Mouse (Mus musculus): ENCODE data around the gene Cnga4. TPM values are rescaled to one million over a fixed set of nuclear protein-coding genes. Genes with fewer than 3 reads are reported as not detected.
"Not testable (repeated sequence)": the region's sequence is repeated elsewhere in the genome, so short reads cannot be mapped to it uniquely, and the experiment has no call there.

Gene Cnga4
- 0.05 TPM in 1 of 2 replicates, not detected in the other for polyA plus RNA-seq (2015; fragmentation: Nextera tagmentation; extraction: Ambion mirVana)

DNA sequence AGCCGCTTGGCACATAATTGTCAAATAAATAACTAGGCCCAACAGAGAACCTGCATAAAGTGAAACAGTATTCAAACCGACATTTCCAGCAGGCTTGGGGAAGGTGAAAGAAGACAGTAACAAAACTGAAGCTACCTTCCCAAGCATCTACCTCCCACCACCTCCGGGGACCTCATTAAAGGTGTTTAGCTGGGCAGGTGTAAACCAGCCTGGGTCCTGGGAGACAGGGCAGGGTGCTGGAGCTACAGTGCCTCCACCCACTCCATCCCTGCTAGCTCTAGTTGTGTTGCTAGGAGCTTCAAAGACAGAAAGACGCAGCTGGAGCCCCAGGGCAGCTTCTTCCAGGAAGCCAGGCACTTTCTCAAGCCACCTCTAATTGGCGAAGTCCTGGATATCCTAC, at the start of gene Cnga4:
Cnga4 (plus strand) TSS at position 301 of the 400 bp plus-strand sequence.
- no peak for ATAC-seq (ENCODE audit: insufficient number of reproducible peaks, low FRiP score, low TSS enrichment, low read depth)
- no peaks in the 10 kb centered on the region for H3K36me3 ChIP-seq
- 53% methylated on average over 5 of the region's 5 CpGs for WGBS
- H3K4me2 ChIP-seq = no peak within 1 kb of the TSS
- no peak within 1 kb of the TSS for H3K4me3 ChIP-seq
- no peaks in the 10 kb centered on the region for H3K9me3 ChIP-seq
- no peak within 1 kb of the TSS for H3K27ac ChIP-seq
- no peaks in the 10 kb centered on the region for H3K27me3 ChIP-seq
- H3K4me1 ChIP-seq = peaks cover 1% of the 10 kb centered on the region; the same call in 1 of the 2 replicates
- H3K9ac ChIP-seq = no peak within 1 kb of the TSS

DNA sequence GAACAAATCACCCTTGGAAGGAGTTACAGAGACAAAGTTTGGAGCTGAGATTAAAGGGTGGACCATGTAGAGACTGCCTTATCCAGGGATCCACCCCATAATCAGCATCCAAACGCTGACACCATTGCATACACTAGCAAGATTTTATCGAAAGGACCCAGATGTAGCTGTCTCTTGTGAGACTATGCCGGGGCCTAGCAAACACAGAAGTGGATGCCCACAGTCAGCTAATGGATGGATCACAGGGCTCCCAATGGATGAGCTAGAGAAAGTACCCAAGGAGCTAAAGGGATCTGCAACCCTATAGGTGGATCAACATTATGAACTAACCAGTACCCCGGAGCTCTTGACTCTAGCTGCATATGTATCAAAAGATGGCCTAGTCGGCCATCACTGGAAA, 48.3 kb upstream of the Cnga4 start:
- H3K9ac ChIP-seq; H3K9me3 ChIP-seq; ATAC-seq (ENCODE audit: insufficient number of reproducible peaks, low FRiP score, low TSS enrichment, low read depth); H3K27me3 ChIP-seq; H3K36me3 ChIP-seq; H3K27ac ChIP-seq; H3K4me3 ChIP-seq; H3K4me1 ChIP-seq; H3K4me2 ChIP-seq: not testable (repeated sequence)
- no CpG with 5 or more reads among the region's 5 CpGs for WGBS

DNA sequence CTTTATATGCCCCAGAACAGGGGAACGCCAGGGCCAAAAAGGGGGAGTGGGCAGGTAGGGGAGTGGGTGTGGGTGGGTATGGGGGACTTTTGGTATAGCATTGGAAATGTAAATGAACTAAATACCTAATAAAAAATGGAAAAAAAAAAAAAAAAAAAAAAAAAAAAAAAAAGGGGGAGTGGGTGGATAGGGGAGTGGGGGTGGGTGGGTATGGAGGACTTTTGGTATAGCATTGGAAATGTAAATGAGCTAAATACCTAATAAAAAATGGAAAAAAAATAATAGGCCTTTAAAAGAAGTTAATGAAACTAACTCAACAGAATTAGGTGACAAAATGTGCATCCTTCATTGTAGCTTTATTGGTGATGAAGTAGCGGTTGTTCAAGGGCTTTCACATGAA, 47.9 kb upstream of the Cnga4 start:
- 93% methylated on average over 1 of the region's 2 CpGs for WGBS
- H3K36me3 ChIP-seq; H3K4me1 ChIP-seq; H3K27me3 ChIP-seq; H3K9me3 ChIP-seq; H3K4me3 ChIP-seq; ATAC-seq (ENCODE audit: insufficient number of reproducible peaks, low FRiP score, low TSS enrichment, low read depth); H3K4me2 ChIP-seq; H3K27ac ChIP-seq; H3K9ac ChIP-seq: not testable (repeated sequence)

DNA sequence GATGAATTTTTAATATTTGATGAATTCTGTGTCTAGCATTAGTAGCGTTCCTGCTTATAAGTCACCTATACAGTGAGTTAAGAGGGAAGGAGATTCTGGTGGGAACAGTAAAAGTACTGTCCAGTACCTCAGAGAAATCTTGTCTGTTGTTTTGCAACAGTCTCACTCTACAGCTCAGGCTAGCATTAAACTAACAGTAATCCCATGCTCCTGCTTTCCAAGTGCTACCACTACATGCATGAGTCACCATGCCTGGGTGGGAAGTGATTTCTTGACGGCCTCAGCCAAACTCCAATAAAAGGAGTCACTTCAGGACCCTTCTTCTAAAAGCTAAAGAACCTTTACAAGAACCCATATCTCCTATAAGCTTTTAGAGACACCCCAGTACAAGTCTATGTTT, 42.7 kb upstream of the Cnga4 start:
- no peaks in the 10 kb centered on the region for H3K36me3 ChIP-seq
- H3K4me3 ChIP-seq = no peak overlapping the region
- no peak for ATAC-seq (ENCODE audit: insufficient number of reproducible peaks, low FRiP score, low TSS enrichment, low read depth)
- no peak overlapping the region for H3K27ac ChIP-seq
- H3K4me1 ChIP-seq = no peaks in the 10 kb centered on the region
- H3K27me3 ChIP-seq = no peaks in the 10 kb centered on the region
- 74% methylated on average over 2 of the region's 2 CpGs for WGBS
- no peak overlapping the region for H3K4me2 ChIP-seq
- H3K9me3 ChIP-seq = no peaks in the 10 kb centered on the region
- H3K9ac ChIP-seq = no peak overlapping the region

DNA sequence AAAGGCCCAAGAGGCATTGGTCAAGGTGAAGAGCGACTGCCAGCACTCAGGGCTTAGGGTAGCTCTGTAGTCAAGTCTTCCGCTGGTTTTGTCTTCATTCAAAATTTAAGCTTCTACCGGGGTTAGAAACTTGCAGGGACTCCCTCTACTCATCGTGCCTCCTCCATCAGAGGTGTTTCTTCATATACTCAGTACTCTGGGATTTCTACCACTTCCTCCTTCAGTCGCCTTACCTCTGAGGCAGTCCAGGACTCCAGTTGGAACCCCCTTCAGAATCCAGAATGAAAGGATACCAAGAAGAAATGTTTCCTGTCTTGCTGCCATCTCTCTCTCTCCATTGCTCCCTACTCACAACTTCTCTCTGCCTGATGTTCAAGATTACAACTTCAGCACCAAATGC, 37.1 kb upstream of the Cnga4 start:
- Histone ChIP-seq H3K27me3 (no peaks in the 10 kb centered on the region), H3K4me1 (no peaks in the 10 kb centered on the region), H3K9ac (no peak overlapping the region), H3K4me2 (no peak overlapping the region), H3K4me3 (no peak overlapping the region), H3K9me3 (no peaks in the 10 kb centered on the region), H3K27ac (no peak overlapping the region), H3K36me3 (no peaks in the 10 kb centered on the region)
- no peak for ATAC-seq (ENCODE audit: insufficient number of reproducible peaks, low FRiP score, low TSS enrichment, low read depth)
- 75% methylated on average over 5 of the region's 5 CpGs for WGBS

DNA sequence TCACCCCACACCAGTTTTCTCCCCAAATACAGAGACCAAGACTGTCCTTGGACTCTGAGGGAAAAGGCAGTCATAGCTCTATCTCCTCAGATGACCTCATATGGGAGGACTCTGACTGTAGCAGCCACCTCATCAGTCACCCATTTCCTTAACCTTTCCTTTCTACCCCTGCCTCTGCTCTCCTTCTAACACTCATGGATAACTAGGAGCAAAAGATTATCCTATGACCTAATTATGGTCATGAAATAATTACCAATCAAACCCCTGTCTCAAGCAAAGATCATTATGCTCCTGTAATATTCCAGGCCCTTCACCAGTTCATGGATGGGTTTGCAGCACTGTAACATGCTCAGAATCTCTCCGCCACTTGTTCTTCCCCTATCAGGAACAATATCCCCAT, 36.4 kb upstream of the Cnga4 start, which contains the start of gene Olfr692:
Olfr692 (plus strand) TSS at position 301 of the 400 bp plus-strand sequence.
- Histone ChIP-seq H3K27ac (no peak within 1 kb of the TSS), H3K4me2 (no peak within 1 kb of the TSS), H3K9me3 (no peaks in the 10 kb centered on the region), H3K36me3 (no peaks in the 10 kb centered on the region), H3K4me3 (no peak within 1 kb of the TSS), H3K9ac (no peak within 1 kb of the TSS), H3K4me1 (no peaks in the 10 kb centered on the region), H3K27me3 (no peaks in the 10 kb centered on the region)
- no peak for ATAC-seq (ENCODE audit: insufficient number of reproducible peaks, low FRiP score, low TSS enrichment, low read depth)
- whole genome bisulfite sequencing = 97% methylated on average over 1 of the region's 1 CpGs

DNA sequence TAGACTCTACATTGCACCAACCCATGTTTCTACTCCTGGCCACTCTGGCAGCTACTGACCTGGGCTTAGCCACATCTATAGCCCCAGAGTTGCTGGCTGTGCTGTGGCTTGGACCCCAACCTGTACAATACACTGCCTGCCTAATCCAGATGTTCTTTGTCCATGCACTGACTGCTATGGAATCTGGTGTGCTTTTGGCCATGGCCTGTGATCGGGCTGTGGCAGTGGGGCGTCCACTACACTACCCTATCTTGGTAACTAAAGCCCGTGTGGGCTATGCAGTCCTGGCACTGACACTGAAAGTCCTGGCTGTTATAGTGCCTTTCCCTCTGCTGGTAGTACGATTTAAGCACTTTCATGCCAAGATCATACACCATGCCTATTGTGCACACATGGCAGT, 35.8 kb upstream of the Cnga4 start:
- Histone ChIP-seq H3K4me1 (no peaks in the 10 kb centered on the region), H3K4me3 (no peak overlapping the region), H3K27ac (no peak overlapping the region), H3K9me3 (no peaks in the 10 kb centered on the region), H3K36me3 (peaks cover 2% of the 10 kb centered on the region; the same call in 1 of the 2 replicates), H3K4me2 (no peak overlapping the region), H3K9ac (no peak overlapping the region), H3K27me3 (no peaks in the 10 kb centered on the region)
- WGBS = 86% methylated on average over 4 of the region's 4 CpGs
- ATAC-seq (ENCODE audit: insufficient number of reproducible peaks, low FRiP score, low TSS enrichment, low read depth) = no peak

DNA sequence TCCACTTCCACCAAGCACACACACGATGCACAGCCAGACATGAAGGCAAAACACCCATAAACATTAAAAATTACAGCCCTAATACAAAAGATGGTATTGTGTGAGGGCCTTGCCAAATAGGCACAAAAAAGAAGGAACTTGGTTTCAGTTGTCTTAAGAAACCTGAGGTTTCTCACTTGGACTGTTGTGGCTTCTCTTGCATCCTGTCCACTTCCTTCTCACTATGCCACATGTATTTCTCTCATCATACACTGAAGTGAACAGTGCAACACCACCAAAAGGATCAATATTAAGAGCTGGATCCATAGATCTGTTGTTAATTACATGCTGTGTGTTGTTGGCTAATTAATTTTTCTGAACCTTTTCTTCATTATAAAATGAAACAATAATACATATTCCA, 31.5 kb upstream of the Cnga4 start:
- no peak overlapping the region for H3K4me3 ChIP-seq
- peaks cover 32% of the 10 kb centered on the region for H3K36me3 ChIP-seq
- H3K27me3 ChIP-seq = no peaks in the 10 kb centered on the region
- ATAC-seq (ENCODE audit: insufficient number of reproducible peaks, low FRiP score, low TSS enrichment, low read depth) = no peak
- 82% methylated on average over 1 of the region's 1 CpGs for WGBS
- no peak overlapping the region for H3K4me2 ChIP-seq
- H3K9ac ChIP-seq = no peak overlapping the region
- no peaks in the 10 kb centered on the region for H3K4me1 ChIP-seq
- H3K9me3 ChIP-seq = no peaks in the 10 kb centered on the region
- no peak overlapping the region for H3K27ac ChIP-seq

DNA sequence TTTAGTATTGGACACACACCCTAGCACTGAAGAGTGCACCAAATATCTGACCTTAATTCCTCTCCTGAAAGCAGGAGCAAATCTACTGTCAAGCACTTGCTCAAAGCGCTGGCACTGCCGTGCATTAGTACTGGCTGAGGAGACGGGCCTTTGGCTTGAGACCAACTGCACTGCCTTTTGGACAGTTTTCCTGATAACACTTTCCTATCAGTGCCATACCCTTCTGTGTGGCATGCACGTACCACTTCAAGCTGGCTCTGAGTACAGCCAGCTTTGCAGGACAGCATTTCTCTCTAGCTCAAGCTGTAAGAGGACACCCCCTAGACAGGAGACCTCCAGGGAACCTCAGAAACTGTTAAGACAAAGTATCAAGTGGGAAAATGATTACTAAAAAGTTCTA, 30.9 kb upstream of the Cnga4 start:
- H3K4me3 ChIP-seq = no peak overlapping the region
- H3K9ac ChIP-seq = no peak overlapping the region
- no peaks in the 10 kb centered on the region for H3K27me3 ChIP-seq
- no peaks in the 10 kb centered on the region for H3K4me1 ChIP-seq
- 88% methylated on average over 4 of the region's 4 CpGs for WGBS
- no peaks in the 10 kb centered on the region for H3K9me3 ChIP-seq
- ATAC-seq (ENCODE audit: insufficient number of reproducible peaks, low FRiP score, low TSS enrichment, low read depth) = no peak
- no peak overlapping the region for H3K4me2 ChIP-seq
- H3K27ac ChIP-seq = no peak overlapping the region
- H3K36me3 ChIP-seq = peaks cover 37% of the 10 kb centered on the region

DNA sequence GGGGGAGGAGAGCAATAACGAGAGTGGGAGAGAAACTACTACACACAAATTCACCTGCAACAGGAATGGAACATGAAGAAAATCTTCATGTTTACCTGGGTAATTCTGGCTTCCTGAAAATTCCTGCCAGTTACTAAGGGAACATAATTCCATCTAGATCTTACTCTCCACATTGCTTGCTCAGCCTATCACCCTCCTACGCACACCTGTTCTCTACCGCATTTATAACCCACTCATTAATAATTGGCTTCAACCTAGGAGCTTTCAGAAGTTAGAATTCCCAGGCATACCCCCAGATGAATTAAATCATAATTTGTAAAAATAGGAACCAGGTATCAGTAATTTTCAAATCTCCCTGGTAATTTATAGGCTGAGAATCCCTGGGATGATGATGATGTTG, 30.4 kb upstream of the Cnga4 start:
- Histone ChIP-seq H3K27me3 (no peaks in the 10 kb centered on the region), H3K4me2 (no peak overlapping the region), H3K36me3 (peaks cover 42% of the 10 kb centered on the region), H3K4me1 (no peaks in the 10 kb centered on the region), H3K27ac (no peak overlapping the region), H3K4me3 (no peak overlapping the region), H3K9me3 (no peaks in the 10 kb centered on the region), H3K9ac (no peak overlapping the region)
- 93% methylated on average over 3 of the region's 3 CpGs for WGBS
- no peak for ATAC-seq (ENCODE audit: insufficient number of reproducible peaks, low FRiP score, low TSS enrichment, low read depth)

DNA sequence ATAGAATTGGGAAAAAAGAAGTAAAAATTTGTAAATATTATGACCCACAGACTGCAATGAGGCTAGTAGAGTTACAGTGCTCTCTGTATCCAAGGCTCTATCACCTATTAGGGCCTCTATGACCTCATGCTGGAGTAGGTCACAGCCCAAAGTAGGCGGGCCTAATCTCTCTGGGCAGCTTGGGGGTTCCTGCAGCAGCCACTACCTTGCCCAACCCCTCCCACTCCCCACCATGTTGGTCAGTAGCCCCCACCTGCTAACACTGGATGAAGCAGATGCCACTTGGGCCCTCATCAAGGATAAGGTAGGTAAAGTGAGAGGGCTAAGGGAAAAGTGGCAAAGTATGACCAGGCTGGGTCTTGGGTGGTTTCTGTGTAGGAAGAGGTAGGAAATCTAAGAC, 29.5 kb upstream of the Cnga4 start, which contains the start of gene Gm5901:
Gm5901 (plus strand) TSS at position 173 of the 400 bp plus-strand sequence.
- Histone ChIP-seq H3K9me3 (no peaks in the 10 kb centered on the region), H3K4me3 (no peak within 1 kb of the TSS), H3K36me3 (peaks cover 51% of the 10 kb centered on the region), H3K4me2 (no peak within 1 kb of the TSS), H3K4me1 (no peaks in the 10 kb centered on the region), H3K27me3 (no peaks in the 10 kb centered on the region), H3K27ac (no peak within 1 kb of the TSS), H3K9ac (no peak within 1 kb of the TSS)
- ATAC-seq (ENCODE audit: insufficient number of reproducible peaks, low FRiP score, low TSS enrichment, low read depth) = no peak
- 100% methylated on average over 1 of the region's 1 CpGs for WGBS

DNA sequence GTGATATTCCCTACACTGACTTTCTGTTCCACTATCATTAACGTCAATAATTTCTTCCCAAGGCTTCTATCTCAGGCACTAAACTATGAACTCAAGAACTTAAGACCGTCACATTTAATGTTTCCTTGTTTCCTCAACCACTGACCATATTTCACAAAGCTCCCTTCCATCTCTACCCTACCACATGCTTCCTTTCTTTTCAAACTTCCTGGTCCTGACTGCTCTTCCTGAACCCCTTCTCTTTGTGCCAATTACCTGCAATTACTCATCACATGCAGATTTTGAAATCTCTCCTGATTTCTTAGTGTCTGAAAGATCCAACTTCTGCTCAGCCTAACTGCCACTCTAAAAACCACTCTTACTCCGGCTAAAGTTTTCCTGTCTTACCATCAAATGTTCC, 24.0 kb upstream of the Cnga4 start:
- Histone ChIP-seq H3K9ac (no peak overlapping the region), H3K9me3 (no peaks in the 10 kb centered on the region), H3K36me3 (peaks cover 86% of the 10 kb centered on the region), H3K27ac (no peak overlapping the region), H3K4me3 (no peak overlapping the region), H3K4me1 (no peaks in the 10 kb centered on the region), H3K4me2 (no peak overlapping the region), H3K27me3 (no peaks in the 10 kb centered on the region)
- ATAC-seq (ENCODE audit: insufficient number of reproducible peaks, low FRiP score, low TSS enrichment, low read depth) = no peak
- WGBS = 93% methylated on average over 3 of the region's 3 CpGs

DNA sequence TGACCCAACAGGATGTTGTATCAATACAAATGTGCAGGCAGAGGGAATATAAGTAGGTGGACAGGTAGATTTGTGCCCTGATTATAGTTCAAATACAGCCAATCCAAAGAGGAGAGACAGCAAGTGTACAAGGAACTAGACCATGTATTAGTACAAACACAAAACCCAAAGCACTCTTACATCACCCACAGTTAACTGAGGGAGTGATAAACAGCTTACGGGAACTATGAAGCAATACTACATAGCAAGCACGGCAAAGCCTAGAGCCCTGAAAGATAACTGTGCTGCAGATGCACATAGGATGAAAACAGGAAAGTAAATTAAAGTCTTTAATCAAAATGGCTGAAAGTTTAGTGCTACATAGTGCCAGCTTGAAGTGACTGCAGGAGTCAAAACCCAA, 16.7 kb upstream of the Cnga4 start:
- 97% methylated on average over 2 of the region's 2 CpGs for whole genome bisulfite sequencing
- H3K4me1 ChIP-seq = no peaks in the 10 kb centered on the region
- H3K36me3 ChIP-seq = peaks cover 69% of the 10 kb centered on the region
- no peak overlapping the region for H3K9ac ChIP-seq
- no peak for ATAC-seq (ENCODE audit: insufficient number of reproducible peaks, low FRiP score, low TSS enrichment, low read depth)
- H3K4me3 ChIP-seq = no peak overlapping the region
- no peaks in the 10 kb centered on the region for H3K9me3 ChIP-seq
- H3K27me3 ChIP-seq = no peaks in the 10 kb centered on the region
- no peak overlapping the region for H3K27ac ChIP-seq
- no peak overlapping the region for H3K4me2 ChIP-seq
